Mouse (Mus musculus): Measurements from ENCODE around the gene Ppp3ca. TPM values are rescaled to one million over a fixed set of nuclear protein-coding genes. Genes with fewer than 3 reads are reported as not detected.

Ppp3ca gene
- polyA plus RNA-seq, 1 experiment: 595 TPM

- peaks cover 11% of the 10 kb centered on the region; the same call in 1 of the 2 replicates for H3K4me1 ChIP-seq (ENCODE audit: control insufficient read depth, insufficient read depth, low read length)
- peak overlapping the region; percentile 79 for H3K27ac ChIP-seq (ENCODE audit: insufficient read depth, low read length)
- no peak for TF ChIP-seq POLR2A (IDR thresholded peaks at IDR 0.05; ENCODE audit: extremely low read depth, insufficient read depth, low read length)
- TF ChIP-seq CTCF (IDR thresholded peaks at IDR 0.05; ENCODE audit: extremely low read depth, insufficient read depth, low read length): no peak
- no peak overlapping the region for H3K4me3 ChIP-seq (ENCODE audit: insufficient read depth, low read length)
Observed at GRCm38 (mm10) chr3:136829109-136829508, 159.2 kb downstream of the Ppp3ca start.

GRCm38 (mm10) chr3:136830687-136831220, 160.8 kb downstream of the Ppp3ca start:
- TF ChIP-seq CTCF (IDR thresholded peaks at IDR 0.05; ENCODE audit: extremely low read depth, insufficient read depth, low read length) (no peak), POLR2A (IDR thresholded peaks at IDR 0.05; ENCODE audit: extremely low read depth, insufficient read depth, low read length) (no peak)
- H3K4me1 ChIP-seq (ENCODE audit: control insufficient read depth, insufficient read depth, low read length): peaks cover 13% of the 10 kb centered on the region; the same call in 1 of the 2 replicates
- no peak overlapping the region for H3K27ac ChIP-seq (ENCODE audit: insufficient read depth, low read length)
- no peak overlapping the region for H3K4me3 ChIP-seq (ENCODE audit: insufficient read depth, low read length)

- Histone ChIP-seq H3K4me1 (ENCODE audit: control insufficient read depth, insufficient read depth, low read length) (peaks cover 17% of the 10 kb centered on the region; the same call in 1 of the 2 replicates), H3K4me3 (ENCODE audit: insufficient read depth, low read length) (no peak overlapping the region), H3K27ac (ENCODE audit: insufficient read depth, low read length) (peak overlapping the region; percentile 45)
- TF ChIP-seq CTCF (IDR thresholded peaks at IDR 0.05; ENCODE audit: extremely low read depth, insufficient read depth, low read length): no peak
- TF ChIP-seq POLR2A (IDR thresholded peaks at IDR 0.05; ENCODE audit: extremely low read depth, insufficient read depth, low read length): no peak
Observed at GRCm38 (mm10) chr3:136833003-136833745, 163.2 kb downstream of the Ppp3ca start.

GRCm38 (mm10) chr3:136833893-136834292, 164.0 kb downstream of the Ppp3ca start:
- Histone ChIP-seq H3K27ac (ENCODE audit: insufficient read depth, low read length) (peak overlapping the region; percentile 17), H3K4me3 (ENCODE audit: insufficient read depth, low read length) (no peak overlapping the region), H3K4me1 (ENCODE audit: control insufficient read depth, insufficient read depth, low read length) (peaks cover 16% of the 10 kb centered on the region; the same call in 1 of the 2 replicates)
- TF ChIP-seq CTCF (IDR thresholded peaks at IDR 0.05; ENCODE audit: extremely low read depth, insufficient read depth, low read length) (no peak), POLR2A (IDR thresholded peaks at IDR 0.05; ENCODE audit: extremely low read depth, insufficient read depth, low read length) (no peak)

GRCm38 (mm10) chr3:136835851-136836250, 165.9 kb downstream of the Ppp3ca start:
- TF ChIP-seq POLR2A (IDR thresholded peaks at IDR 0.05; ENCODE audit: extremely low read depth, insufficient read depth, low read length): no peak
- TF ChIP-seq CTCF (IDR thresholded peaks at IDR 0.05; ENCODE audit: extremely low read depth, insufficient read depth, low read length): no peak
- no peak overlapping the region; the same call in 1 of the 2 replicates for H3K27ac ChIP-seq (ENCODE audit: insufficient read depth, low read length)
- H3K4me3 ChIP-seq (ENCODE audit: insufficient read depth, low read length): no peak overlapping the region
- H3K4me1 ChIP-seq (ENCODE audit: control insufficient read depth, insufficient read depth, low read length): peaks cover 19% of the 10 kb centered on the region

GRCm38 (mm10) chr3:136836319-136837193, 166.6 kb downstream of the Ppp3ca start:
- TF ChIP-seq CTCF (IDR thresholded peaks at IDR 0.05; ENCODE audit: extremely low read depth, insufficient read depth, low read length) (no peak), POLR2A (IDR thresholded peaks at IDR 0.05; ENCODE audit: extremely low read depth, insufficient read depth, low read length) (no peak)
- H3K27ac ChIP-seq (ENCODE audit: insufficient read depth, low read length): peak overlapping the region; percentile 53; the same call in 1 of the 2 replicates
- no peak overlapping the region for H3K4me3 ChIP-seq (ENCODE audit: insufficient read depth, low read length)
- peaks cover 21% of the 10 kb centered on the region for H3K4me1 ChIP-seq (ENCODE audit: control insufficient read depth, insufficient read depth, low read length)

- TF ChIP-seq CTCF (IDR thresholded peaks at IDR 0.05; ENCODE audit: extremely low read depth, insufficient read depth, low read length) (peak; percentile 49), POLR2A (IDR thresholded peaks at IDR 0.05; ENCODE audit: extremely low read depth, insufficient read depth, low read length) (no peak)
- Histone ChIP-seq H3K4me3 (ENCODE audit: insufficient read depth, low read length) (no peak overlapping the region), H3K4me1 (ENCODE audit: control insufficient read depth, insufficient read depth, low read length) (peaks cover 21% of the 10 kb centered on the region), H3K27ac (ENCODE audit: insufficient read depth, low read length) (peak overlapping the region; percentile 53; the same call in 1 of the 2 replicates)
Observed at GRCm38 (mm10) chr3:136837589-136837988, 167.7 kb downstream of the Ppp3ca start.

GRCm38 (mm10) chr3:136841282-136841681, 171.4 kb downstream of the Ppp3ca start:
- H3K4me1 ChIP-seq (ENCODE audit: control insufficient read depth, insufficient read depth, low read length): peaks cover 21% of the 10 kb centered on the region
- H3K4me3 ChIP-seq (ENCODE audit: insufficient read depth, low read length): no peak overlapping the region
- no peak overlapping the region for H3K27ac ChIP-seq (ENCODE audit: insufficient read depth, low read length)
- TF ChIP-seq POLR2A (IDR thresholded peaks at IDR 0.05; ENCODE audit: extremely low read depth, insufficient read depth, low read length) (no peak), CTCF (IDR thresholded peaks at IDR 0.05; ENCODE audit: extremely low read depth, insufficient read depth, low read length) (no peak)

GRCm38 (mm10) chr3:136842384-136842783, 172.5 kb downstream of the Ppp3ca start:
- TF ChIP-seq CTCF (IDR thresholded peaks at IDR 0.05; ENCODE audit: extremely low read depth, insufficient read depth, low read length) (no peak), POLR2A (IDR thresholded peaks at IDR 0.05; ENCODE audit: extremely low read depth, insufficient read depth, low read length) (no peak)
- H3K4me3 ChIP-seq (ENCODE audit: insufficient read depth, low read length): no peak overlapping the region
- peaks cover 19% of the 10 kb centered on the region for H3K4me1 ChIP-seq (ENCODE audit: control insufficient read depth, insufficient read depth, low read length)
- peak overlapping the region; percentile 86; the same call in 1 of the 2 replicates for H3K27ac ChIP-seq (ENCODE audit: insufficient read depth, low read length)
